Mouse (Mus musculus) cerebellum, adult 2 months (tissue): ENCODE measurements at regions not wholly inside any gene's neighbourhood (a gene's known extent, or its start where the extent isn't known, plus 50 kb on each side); places are given as distances from the start of the nearest gene placed in this dataset.

Experiments used
- DNase-seq, 2 experiments: peaks; one replicate each; pipeline ENCODE4 v3.0.0; 2021
- H3K27ac ChIP-seq: fragments of 200-500 bp; 2 replicates; pipeline ENCODE4 v1.5.1; 2012; ENCODE audit warnings: low read length, control low read depth, inconsistent platforms; ENCODE audit not compliant: insufficient read depth
- H3K27me3 ChIP-seq: fragments of 200-500 bp; 2 replicates; pipeline ENCODE4 v1.6.1; 2012; ENCODE audit warnings: inconsistent platforms, mild to moderate bottlenecking, low read length, moderate library complexity; ENCODE audit not compliant: control insufficient read depth, insufficient read depth
- H3K4me1 ChIP-seq: fragments of 200-500 bp; 2 replicates; pipeline ENCODE4 v1.6.1; 2011; ENCODE audit warnings: low read length; ENCODE audit not compliant: control insufficient read depth, insufficient read depth
- H3K4me3 ChIP-seq: fragments of 200-500 bp; replicated peaks from 2 replicates; pipeline ENCODE3; 2011; ENCODE audit warnings: mild to moderate bottlenecking, low read depth, low read length, control low read depth; ENCODE audit not compliant: insufficient read depth
- CTCF ChIP-seq: fragments of 200-500 bp; IDR thresholded peaks from 2 replicates; pipeline ENCODE4 v1.5.1; 2011; ENCODE audit warnings: low read depth, mild to moderate bottlenecking, control low read depth, low read length, moderate library complexity, borderline replicate concordance; ENCODE audit not compliant: insufficient read depth
- POLR2A ChIP-seq: fragments of 200-500 bp; IDR thresholded peaks from 2 replicates; pipeline ENCODE4 v1.6.1; 2011; ENCODE audit warnings: low read length, control low read depth, borderline replicate concordance; ENCODE audit not compliant: insufficient read depth
- WGBS: fragments of 180-500 bp; shearing (Covaris S2); methylation state at CpG from one replicate; pipeline ENCODE4 v1.1.7; 2018; 5-methylcytosine and 5-hydroxymethylcytosine counted together

GRCm38 (mm10) chr3:105307676-105308075 lies 144.5 kb upstream of the Kcnd3 start:
- H3K27ac ChIP-seq, result no peak overlapping the region
- 83% methylated on average over 2 of the region's 2 CpGs for WGBS
- no peaks in the 10 kb centered on the region for H3K4me1 ChIP-seq
- DNase-seq, result no peak
- no peak overlapping the region for H3K4me3 ChIP-seq
- no peaks in the 10 kb centered on the region for H3K27me3 ChIP-seq
- TF ChIP-seq POLR2A, result no peak

- no peak for TF ChIP-seq POLR2A
- no peak for TF ChIP-seq CTCF
- no peaks in the 10 kb centered on the region for H3K27me3 ChIP-seq
- whole genome bisulfite sequencing, result 45% methylated on average over 2 of the region's 2 CpGs
- DNase-seq, result no peak
- H3K4me1 ChIP-seq, result no peaks in the 10 kb centered on the region
- H3K27ac ChIP-seq, result no peak overlapping the region
- no peak overlapping the region for H3K4me3 ChIP-seq
Measured at GRCm38 (mm10) chr3:105309020-105309419, 143.1 kb upstream of the Kcnd3 start.

- no peaks in the 10 kb centered on the region for H3K27me3 ChIP-seq
- no peak for DNase-seq
- H3K27ac ChIP-seq, result no peak overlapping the region
- H3K4me1 ChIP-seq, result 0 out of 2 replicates have a peak, but pooled peaks cover 3% of the 10 kb centered on the region
- no peak for TF ChIP-seq CTCF
- no peak for TF ChIP-seq POLR2A
- WGBS, result 63% methylated on average over 4 of the region's 4 CpGs
- no peak overlapping the region for H3K4me3 ChIP-seq
Measured at GRCm38 (mm10) chr3:105353268-105353667, 98.9 kb upstream of the Kcnd3 start.

GRCm38 (mm10) chr3:105354123-105354931 lies 97.8 kb upstream of the Kcnd3 start:
- Histone ChIP-seq H3K4me3 (no peak overlapping the region), H3K4me1 (0 out of 2 replicates have a peak, but pooled peaks cover 3% of the 10 kb centered on the region), H3K27ac (no peak overlapping the region), H3K27me3 (no peaks in the 10 kb centered on the region)
- TF ChIP-seq POLR2A (no peak), CTCF (no peak)
- DNase-seq, result no peak
- 66% methylated on average over 16 of the region's 16 CpGs for WGBS

- 46% methylated on average over 2 of the region's 2 CpGs for WGBS
- Histone ChIP-seq H3K4me1 (0 out of 2 replicates have a peak, but pooled peaks cover 3% of the 10 kb centered on the region), H3K27ac (no peak overlapping the region), H3K4me3 (no peak overlapping the region), H3K27me3 (no peaks in the 10 kb centered on the region)
- no peak for TF ChIP-seq POLR2A
- DNase-seq, result no peak
Measured at GRCm38 (mm10) chr3:105357511-105357910, 94.6 kb upstream of the Kcnd3 start.

GRCm38 (mm10) chr3:105359636-105360035 lies 92.5 kb upstream of the Kcnd3 start:
- 57% methylated on average over 3 of the region's 3 CpGs for WGBS
- no peak for DNase-seq
- Histone ChIP-seq H3K4me3 (no peak overlapping the region), H3K4me1 (0 out of 2 replicates have a peak, but pooled peaks cover 2% of the 10 kb centered on the region), H3K27ac (no peak overlapping the region), H3K27me3 (no peaks in the 10 kb centered on the region)
- TF ChIP-seq CTCF (no peak), POLR2A (no peak)

- WGBS, result 73% methylated on average over 5 of the region's 5 CpGs
- H3K27me3 ChIP-seq, result no peaks in the 10 kb centered on the region
- DNase-seq, result peak; percentile 50 to 57
- 0 out of 2 replicates have a peak, but pooled peaks cover 6% of the 10 kb centered on the region for H3K4me1 ChIP-seq
- TF ChIP-seq CTCF (no peak), POLR2A (no peak)
- H3K27ac ChIP-seq, result no peak overlapping the region
- H3K4me3 ChIP-seq, result no peak overlapping the region
Measured at GRCm38 (mm10) chr3:105364685-105365084, 87.4 kb upstream of the Kcnd3 start.

DNA sequence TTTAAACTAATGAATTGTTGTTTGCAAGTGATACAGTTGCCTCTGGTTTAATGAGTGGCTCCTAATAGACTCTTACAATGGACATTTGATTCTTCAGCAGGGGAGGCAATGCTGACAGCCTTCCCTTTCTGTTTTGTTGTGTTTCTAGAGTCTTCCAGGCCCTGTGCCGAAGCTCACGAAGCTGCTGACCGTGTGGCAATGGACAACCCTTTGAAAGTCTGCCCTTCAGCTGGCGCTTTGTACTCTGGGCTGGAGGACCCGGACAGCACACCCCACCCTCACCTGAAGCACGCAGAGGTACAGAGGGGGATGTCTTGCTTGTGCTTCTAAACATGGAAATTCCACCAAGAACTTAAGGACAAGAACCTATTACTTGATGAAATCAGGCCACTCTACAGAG lies 85.3 kb upstream of the Kcnd3 start:
- 95% methylated on average over 6 of the region's 6 CpGs for whole genome bisulfite sequencing
- TF ChIP-seq POLR2A (no peak), CTCF (no peak)

More for the DNA sequence above, 85.3 kb upstream of the Kcnd3 start:
- DNase-seq, result no peak
- Histone ChIP-seq H3K27me3 (no peaks in the 10 kb centered on the region), H3K4me1 (0 out of 2 replicates have a peak, but pooled peaks cover 7% of the 10 kb centered on the region), H3K4me3 (no peak overlapping the region), H3K27ac (no peak overlapping the region)
